Mouse (Mus musculus): ENCODE results near the gene Slc30a1.

- TF ChIP-seq POLR2A (IDR thresholded peaks at IDR 0.05; ENCODE audit: low read depth, low read length) (no peak), CTCF (IDR thresholded peaks at IDR 0.05; ENCODE audit: extremely low read depth, insufficient read length, insufficient replicate concordance, low read depth, low read length) (no peak)
Observed at GRCm38 (mm10) chr1:191911067-191911668, 4.6 kb downstream of the Slc30a1 start.

Measured in small intestine, adult 2 months (tissue).